Mouse (Mus musculus): ENCODE results near the gene Kitl. TPM values are rescaled to one million over a fixed set of nuclear protein-coding genes. Genes with fewer than 3 reads are reported as not detected.

Gene Kitl
- polyA plus RNA-seq, 1 experiment from 2014 or later: 43.4 TPM

DNA sequence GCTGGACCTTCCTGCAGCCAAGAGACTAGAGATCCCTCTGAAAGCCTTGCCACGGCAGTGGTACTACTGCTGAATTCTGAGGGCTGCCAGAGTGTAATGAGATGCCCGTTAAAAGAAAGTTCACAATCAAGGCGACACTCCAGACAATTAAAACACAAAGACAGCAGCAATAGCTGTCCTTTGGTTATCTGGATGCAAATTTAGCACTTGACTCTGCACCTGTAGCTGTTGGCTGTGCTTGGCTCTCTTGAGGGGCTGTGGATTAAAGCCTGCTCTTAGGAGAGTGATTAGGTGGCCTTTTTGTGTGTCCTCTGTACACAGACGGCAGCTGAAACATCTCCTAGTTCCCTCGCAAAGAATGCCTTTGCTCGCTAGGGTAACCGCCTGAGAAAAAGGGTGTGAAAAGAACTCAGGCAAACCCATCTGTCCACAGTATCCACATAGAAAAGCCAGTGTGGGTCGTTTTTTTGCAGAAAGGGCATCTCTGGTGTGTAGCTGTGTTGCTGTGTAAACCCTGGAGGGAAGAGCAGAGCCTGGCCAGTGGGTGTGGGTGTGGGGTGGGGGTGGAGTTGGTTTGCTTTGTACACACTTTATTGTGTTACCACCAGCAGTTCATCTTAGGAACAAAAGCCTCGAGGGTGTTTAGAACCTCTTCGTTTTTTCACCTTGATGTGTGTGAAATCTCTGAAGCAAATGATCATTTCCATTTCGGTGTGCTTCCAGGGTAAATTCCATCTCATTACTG, 6.8 kb downstream of the Kitl start:
- H3K9me3 ChIP-seq (ENCODE audit: control insufficient read depth, low read length): no peaks in the 10 kb centered on the region
- H3K4me2 ChIP-seq (ENCODE audit: low read length): peak overlapping the region; percentile 26
- ATAC-seq: peak; percentile 78
- peaks cover 40% of the 10 kb centered on the region for H3K4me1 ChIP-seq (replicated peaks; ENCODE audit: control insufficient read depth, insufficient read depth, low read length)
- no peak overlapping the region for H3K4me3 ChIP-seq (replicated peaks; ENCODE audit: low read length)
- H3K9ac ChIP-seq (replicated peaks; ENCODE audit: low read depth, low read length): no peak overlapping the region
- WGBS: 5% methylated on average over 11 of the region's 11 CpGs
- peak overlapping the region; percentile 19; the same call in 1 of the 2 replicates for H3K27ac ChIP-seq (ENCODE audit: low read length)
- H3K36me3 ChIP-seq (ENCODE audit: control insufficient read depth, insufficient read depth): no peaks in the 10 kb centered on the region
- H3K27me3 ChIP-seq (replicated peaks; ENCODE audit: control insufficient read depth, insufficient read depth, low read length): 0 out of 2 replicates have a peak, but pooled peaks cover 4% of the 10 kb centered on the region

- peaks cover 36% of the 10 kb centered on the region for H3K4me1 ChIP-seq (replicated peaks; ENCODE audit: control insufficient read depth, insufficient read depth, low read length)
- ATAC-seq: no peak
- H3K27ac ChIP-seq (ENCODE audit: low read length): no peak overlapping the region; the same call in 1 of the 2 replicates
- H3K9me3 ChIP-seq (ENCODE audit: control insufficient read depth, low read length): no peaks in the 10 kb centered on the region
- no peak overlapping the region for H3K4me3 ChIP-seq (replicated peaks; ENCODE audit: low read length)
- 14% methylated on average over 1 of the region's 1 CpGs for WGBS
- no peak overlapping the region for H3K9ac ChIP-seq (replicated peaks; ENCODE audit: low read depth, low read length)
- H3K4me2 ChIP-seq (ENCODE audit: low read length): no peak overlapping the region
- H3K27me3 ChIP-seq (replicated peaks; ENCODE audit: control insufficient read depth, insufficient read depth, low read length): 0 out of 2 replicates have a peak, but pooled peaks cover 4% of the 10 kb centered on the region
- H3K36me3 ChIP-seq (ENCODE audit: control insufficient read depth, insufficient read depth): no peaks in the 10 kb centered on the region
Measured at GRCm38 (mm10) chr10:100022835-100023093, 7.3 kb downstream of the Kitl start.

GRCm38 (mm10) chr10:100025665-100026064, 10.2 kb downstream of the Kitl start:
- 72% methylated on average over 8 of the region's 8 CpGs for WGBS
- Histone ChIP-seq H3K4me3 (replicated peaks; ENCODE audit: low read length) (no peak overlapping the region), H3K27me3 (replicated peaks; ENCODE audit: control insufficient read depth, insufficient read depth, low read length) (no peaks in the 10 kb centered on the region)

DNA sequence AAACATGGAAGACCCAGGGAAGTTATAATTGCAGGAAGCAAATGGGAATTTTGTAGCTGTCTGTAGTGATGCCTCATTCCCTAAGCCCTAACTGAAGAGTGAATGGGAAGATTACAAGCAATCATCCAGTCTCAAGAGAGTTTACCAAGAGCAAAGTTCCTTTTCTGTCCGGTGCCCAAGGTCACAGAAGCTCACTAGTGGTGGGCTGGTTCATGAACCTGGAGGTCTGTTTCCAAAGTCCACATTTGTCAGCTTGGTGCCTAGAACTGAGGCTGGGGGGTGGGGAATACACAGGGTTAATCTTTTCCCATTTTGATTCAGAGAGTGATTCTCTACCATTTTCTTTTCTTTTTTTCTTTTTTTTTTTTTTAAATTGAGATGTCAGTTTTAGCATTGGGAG, 11.3 kb downstream of the Kitl start:
- Histone ChIP-seq H3K4me1 (replicated peaks; ENCODE audit: control insufficient read depth, insufficient read depth, low read length) (peaks cover 21% of the 10 kb centered on the region), H3K4me2 (ENCODE audit: low read length) (no peak overlapping the region), H3K36me3 (ENCODE audit: control insufficient read depth, insufficient read depth) (no peaks in the 10 kb centered on the region), H3K9me3 (ENCODE audit: control insufficient read depth, low read length) (no peaks in the 10 kb centered on the region), H3K27me3 (replicated peaks; ENCODE audit: control insufficient read depth, insufficient read depth, low read length) (no peaks in the 10 kb centered on the region), H3K4me3 (replicated peaks; ENCODE audit: low read length) (no peak overlapping the region), H3K27ac (ENCODE audit: low read length) (no peak overlapping the region), H3K9ac (replicated peaks; ENCODE audit: low read depth, low read length) (no peak overlapping the region)
- WGBS: 88% methylated on average over 1 of the region's 1 CpGs
- ATAC-seq: no peak

More at GRCm38 (mm10) chr10:100025665-100026064, 10.2 kb downstream of the Kitl start:
- Histone ChIP-seq H3K36me3 (ENCODE audit: control insufficient read depth, insufficient read depth) (no peaks in the 10 kb centered on the region), H3K4me2 (ENCODE audit: low read length) (no peak overlapping the region), H3K9ac (replicated peaks; ENCODE audit: low read depth, low read length) (no peak overlapping the region), H3K4me1 (replicated peaks; ENCODE audit: control insufficient read depth, insufficient read depth, low read length) (peaks cover 17% of the 10 kb centered on the region), H3K9me3 (ENCODE audit: control insufficient read depth, low read length) (no peaks in the 10 kb centered on the region), H3K27ac (ENCODE audit: low read length) (no peak overlapping the region)
- ATAC-seq: no peak

GRCm38 (mm10) chr10:100030385-100030784, 15.0 kb downstream of the Kitl start:
- no peaks in the 10 kb centered on the region for H3K27me3 ChIP-seq (replicated peaks; ENCODE audit: control insufficient read depth, insufficient read depth, low read length)
- no peak overlapping the region for H3K27ac ChIP-seq (ENCODE audit: low read length)
- H3K36me3 ChIP-seq (ENCODE audit: control insufficient read depth, insufficient read depth): no peaks in the 10 kb centered on the region
- H3K9ac ChIP-seq (replicated peaks; ENCODE audit: low read depth, low read length): no peak overlapping the region
- H3K9me3 ChIP-seq (ENCODE audit: control insufficient read depth, low read length): no peaks in the 10 kb centered on the region
- H3K4me3 ChIP-seq (replicated peaks; ENCODE audit: low read length): no peak overlapping the region
- WGBS: 64% methylated on average over 5 of the region's 5 CpGs
- no peak for ATAC-seq
- H3K4me2 ChIP-seq (ENCODE audit: low read length): no peak overlapping the region
- peaks cover 10% of the 10 kb centered on the region for H3K4me1 ChIP-seq (replicated peaks; ENCODE audit: control insufficient read depth, insufficient read depth, low read length)

- ATAC-seq: 0 out of 2 replicates have a peak, but pooled peaks have one; percentile 26
- 66% methylated on average over 12 of the region's 12 CpGs for WGBS
- Histone ChIP-seq H3K4me3 (replicated peaks; ENCODE audit: low read length) (no peak overlapping the region), H3K9me3 (ENCODE audit: control insufficient read depth, low read length) (no peaks in the 10 kb centered on the region), H3K36me3 (ENCODE audit: control insufficient read depth, insufficient read depth) (no peaks in the 10 kb centered on the region), H3K9ac (replicated peaks; ENCODE audit: low read depth, low read length) (no peak overlapping the region), H3K4me2 (ENCODE audit: low read length) (no peak overlapping the region), H3K4me1 (replicated peaks; ENCODE audit: control insufficient read depth, insufficient read depth, low read length) (peaks cover 10% of the 10 kb centered on the region), H3K27ac (ENCODE audit: low read length) (no peak overlapping the region), H3K27me3 (replicated peaks; ENCODE audit: control insufficient read depth, insufficient read depth, low read length) (no peaks in the 10 kb centered on the region)
Measured at GRCm38 (mm10) chr10:100030980-100031516, 15.6 kb downstream of the Kitl start.

GRCm38 (mm10) chr10:100031631-100032030, 16.2 kb downstream of the Kitl start:
- Histone ChIP-seq H3K27me3 (replicated peaks; ENCODE audit: control insufficient read depth, insufficient read depth, low read length) (no peaks in the 10 kb centered on the region), H3K9ac (replicated peaks; ENCODE audit: low read depth, low read length) (no peak overlapping the region), H3K4me2 (ENCODE audit: low read length) (peak overlapping the region; percentile 16; the same call in 1 of the 2 replicates), H3K9me3 (ENCODE audit: control insufficient read depth, low read length) (no peaks in the 10 kb centered on the region), H3K27ac (ENCODE audit: low read length) (no peak overlapping the region), H3K36me3 (ENCODE audit: control insufficient read depth, insufficient read depth) (no peaks in the 10 kb centered on the region), H3K4me1 (replicated peaks; ENCODE audit: control insufficient read depth, insufficient read depth, low read length) (peaks cover 10% of the 10 kb centered on the region), H3K4me3 (replicated peaks; ENCODE audit: low read length) (no peak overlapping the region)
- 12% methylated on average over 11 of the region's 11 CpGs for WGBS
- no peak for ATAC-seq

- H3K36me3 ChIP-seq (ENCODE audit: control insufficient read depth, insufficient read depth): no peaks in the 10 kb centered on the region
- no peak overlapping the region for H3K9ac ChIP-seq (replicated peaks; ENCODE audit: low read depth, low read length)
- H3K27me3 ChIP-seq (replicated peaks; ENCODE audit: control insufficient read depth, insufficient read depth, low read length): no peaks in the 10 kb centered on the region
- H3K9me3 ChIP-seq (ENCODE audit: control insufficient read depth, low read length): no peaks in the 10 kb centered on the region
- no peak overlapping the region for H3K4me2 ChIP-seq (ENCODE audit: low read length)
- no peak overlapping the region for H3K27ac ChIP-seq (ENCODE audit: low read length)
- WGBS: 80% methylated on average over 3 of the region's 3 CpGs
- H3K4me3 ChIP-seq (replicated peaks; ENCODE audit: low read length): no peak overlapping the region
- H3K4me1 ChIP-seq (replicated peaks; ENCODE audit: control insufficient read depth, insufficient read depth, low read length): peaks cover 10% of the 10 kb centered on the region
- no peak for ATAC-seq
Measured at GRCm38 (mm10) chr10:100032566-100032965, 17.1 kb downstream of the Kitl start.

DNA sequence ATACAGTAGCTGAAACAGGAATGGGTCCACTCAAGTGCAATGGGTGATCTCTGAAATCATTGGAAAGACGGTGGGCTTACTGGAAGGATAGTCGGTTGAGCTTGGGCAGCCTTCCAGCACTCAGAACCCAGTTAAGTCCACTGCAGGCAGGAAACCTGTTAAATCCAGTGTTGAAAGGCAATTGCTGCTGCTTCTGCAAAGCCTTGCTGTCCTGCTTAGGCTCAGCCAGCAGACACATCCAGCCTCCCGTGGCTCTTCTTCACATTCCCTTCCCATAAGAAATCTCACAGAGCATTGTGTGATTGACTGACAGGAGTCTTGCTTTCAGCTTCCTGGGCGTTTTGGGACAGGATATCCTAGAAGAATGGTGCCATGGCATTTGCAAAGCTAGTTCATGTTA, 20.6 kb downstream of the Kitl start:
- Histone ChIP-seq H3K27me3 (replicated peaks; ENCODE audit: control insufficient read depth, insufficient read depth, low read length) (no peaks in the 10 kb centered on the region), H3K4me2 (ENCODE audit: low read length) (no peak overlapping the region), H3K4me1 (replicated peaks; ENCODE audit: control insufficient read depth, insufficient read depth, low read length) (peaks cover 5% of the 10 kb centered on the region), H3K9ac (replicated peaks; ENCODE audit: low read depth, low read length) (no peak overlapping the region), H3K9me3 (ENCODE audit: control insufficient read depth, low read length) (no peaks in the 10 kb centered on the region), H3K4me3 (replicated peaks; ENCODE audit: low read length) (no peak overlapping the region), H3K36me3 (ENCODE audit: control insufficient read depth, insufficient read depth) (no peaks in the 10 kb centered on the region), H3K27ac (ENCODE audit: low read length) (no peak overlapping the region)
- ATAC-seq: no peak
- 62% methylated on average over 4 of the region's 4 CpGs for WGBS

All from forebrain, embryonic 16.5 days (tissue).